Mouse (Mus musculus): ENCODE results near the gene Slc30a9.

Slc30a9 gene

GRCm38 (mm10) chr5:67312522-67312851 is 5.7 kb downstream of the Slc30a9 start:
- no peak for DNase-seq (ENCODE audit: low read depth)

GRCm38 (mm10) chr5:67321656-67322268 is 15.0 kb downstream of the Slc30a9 start:
- DNase-seq (ENCODE audit: low read depth): no peak

- no peak for DNase-seq (ENCODE audit: low read depth)
Observed at GRCm38 (mm10) chr5:67324032-67324431, 17.3 kb downstream of the Slc30a9 start.

GRCm38 (mm10) chr5:67340811-67341210 is 34.1 kb downstream of the Slc30a9 start:
- DNase-seq (ENCODE audit: low read depth): no peak

GRCm38 (mm10) chr5:67347060-67347459 is 40.3 kb downstream of the Slc30a9 start:
- no peak for DNase-seq (ENCODE audit: low read depth)

GRCm38 (mm10) chr5:67348949-67349348 is 42.2 kb downstream of the Slc30a9 start:
- DNase-seq (ENCODE audit: low read depth): no peak

GRCm38 (mm10) chr5:67362316-67362715 is 55.6 kb downstream of the Slc30a9 start:
- no peak for DNase-seq (ENCODE audit: low read depth)

GRCm38 (mm10) chr5:67362931-67363330 is 56.2 kb downstream of the Slc30a9 start:
- no peak for DNase-seq (ENCODE audit: low read depth)

GRCm38 (mm10) chr5:67377044-67377621 is 70.4 kb downstream of the Slc30a9 start:
- no peak for DNase-seq (ENCODE audit: low read depth)

GRCm38 (mm10) chr5:67381690-67382089 is 74.9 kb downstream of the Slc30a9 start:
- no peak for DNase-seq (ENCODE audit: low read depth)

- DNase-seq (ENCODE audit: low read depth): no peak
Observed at GRCm38 (mm10) chr5:67382556-67382955, 75.8 kb downstream of the Slc30a9 start.

GRCm38 (mm10) chr5:67393951-67394350 is 87.2 kb downstream of the Slc30a9 start:
- DNase-seq (ENCODE audit: low read depth): no peak

- DNase-seq (ENCODE audit: low read depth): no peak
Observed at GRCm38 (mm10) chr5:67395211-67395851, 88.6 kb downstream of the Slc30a9 start.

GRCm38 (mm10) chr5:67397186-67397585 is 90.4 kb downstream of the Slc30a9 start:
- DNase-seq (ENCODE audit: low read depth): no peak

- no peak for DNase-seq (ENCODE audit: low read depth)
Observed at GRCm38 (mm10) chr5:67399876-67400607, 93.3 kb downstream of the Slc30a9 start.

- DNase-seq (ENCODE audit: low read depth): no peak
Observed at GRCm38 (mm10) chr5:67400608-67401480, 94.1 kb downstream of the Slc30a9 start.

GRCm38 (mm10) chr5:67401612-67402011 is 94.9 kb downstream of the Slc30a9 start:
- no peak for DNase-seq (ENCODE audit: low read depth)

GRCm38 (mm10) chr5:67404380-67404779 is 97.6 kb downstream of the Slc30a9 start:
- DNase-seq (ENCODE audit: low read depth): no peak

GRCm38 (mm10) chr5:67404919-67405318 is 98.2 kb downstream of the Slc30a9 start:
- DNase-seq (ENCODE audit: low read depth): no peak

All from c-Kit-positive CD71-positive TER-119-negative erythroid progenitor cells, embryonic 14.5 days (primary cell).